Mouse (Mus musculus) forebrain, embryonic 11.5 days (tissue): ENCODE measurements around the gene Gck. TPM values are rescaled to one million over a fixed set of nuclear protein-coding genes. Genes with fewer than 3 reads are reported as not detected.
A peak's percentile ranks its signal among the peaks of the same experiment; 100 is the strongest.

ENCODE experiments used
- ATAC-seq: fragments of 200-750 bp; cut with Nextera tagmentation; replicated peaks from 2 replicates; pipeline ENCODE4 v1.8.0; 2017; ENCODE audit warnings: moderate TSS enrichment; ENCODE audit not compliant: low FRiP score
- DNase-seq: peaks from one replicate; pipeline ENCODE4 v3.0.0-alpha.2; 2017; ENCODE audit warnings: low spot score
- H3K27ac ChIP-seq: fragments of 300-500 bp; sonication (generic); 2 replicates; pipeline ENCODE4 v1.5.1; 2014; ENCODE audit warnings: low read depth, low read length
- H3K27me3 ChIP-seq: fragments of 300-500 bp; sonication (generic); 2 replicates; pipeline ENCODE4 v1.6.1; 2014; ENCODE audit warnings: mild to moderate bottlenecking, low read length, mixed read lengths; ENCODE audit not compliant: control insufficient read depth, insufficient read depth
- H3K36me3 ChIP-seq: fragments of 300-500 bp; sonication (generic); 2 replicates; pipeline ENCODE4 v1.6.1; 2014; ENCODE audit warnings: mild to moderate bottlenecking, low read length, moderate library complexity, mixed read lengths; ENCODE audit not compliant: control insufficient read depth, insufficient read depth
- H3K4me1 ChIP-seq: fragments of 300-500 bp; sonication (generic); replicated peaks from 2 replicates; pipeline ENCODE4 v1.6.1; 2014; ENCODE audit warnings: low read length, mixed read lengths; ENCODE audit not compliant: control insufficient read depth, insufficient read depth
- H3K4me2 ChIP-seq: fragments of 300-500 bp; sonication (generic); 2 replicates; pipeline ENCODE4 v1.6.1; 2014; ENCODE audit warnings: low read depth, mild to moderate bottlenecking, low read length, moderate library complexity, mixed read lengths; ENCODE audit not compliant: severe bottlenecking
- H3K4me3 ChIP-seq: fragments of 300-500 bp; sonication (generic); 2 replicates; pipeline ENCODE4 v1.5.1; 2014; ENCODE audit warnings: low read depth, low read length
- H3K9ac ChIP-seq: fragments of 300-500 bp; sonication (generic); 2 replicates; pipeline ENCODE4 v1.6.1; 2014; ENCODE audit warnings: low read length
- H3K9me3 ChIP-seq: fragments of 300-500 bp; sonication (generic); 2 replicates; pipeline ENCODE4 v1.6.1; 2016; ENCODE audit warnings: low read length, mixed read lengths; ENCODE audit not compliant: control insufficient read depth
- WGBS: fragments of 180-500 bp; shearing (Covaris S2); extraction: QIAGEN DNeasy Blood & Tissue Kit; methylation state at CpG from one replicate; pipeline ENCODE4 v1.1.7; 2014; 5-methylcytosine and 5-hydroxymethylcytosine counted together
- polyA plus RNA-seq: library from polyadenylated mRNA; unstranded; fragments of >200 nt; fragmentation: Nextera tagmentation; extraction: Ambion mirVana; gene quantifications from 2 replicates; pipeline ENCODE4 v1.2.1, GENCODE M21; 2014

The Gck gene
- polyA plus RNA-seq, 1 experiment from 2014 or later = 1.8 TPM

DNA sequence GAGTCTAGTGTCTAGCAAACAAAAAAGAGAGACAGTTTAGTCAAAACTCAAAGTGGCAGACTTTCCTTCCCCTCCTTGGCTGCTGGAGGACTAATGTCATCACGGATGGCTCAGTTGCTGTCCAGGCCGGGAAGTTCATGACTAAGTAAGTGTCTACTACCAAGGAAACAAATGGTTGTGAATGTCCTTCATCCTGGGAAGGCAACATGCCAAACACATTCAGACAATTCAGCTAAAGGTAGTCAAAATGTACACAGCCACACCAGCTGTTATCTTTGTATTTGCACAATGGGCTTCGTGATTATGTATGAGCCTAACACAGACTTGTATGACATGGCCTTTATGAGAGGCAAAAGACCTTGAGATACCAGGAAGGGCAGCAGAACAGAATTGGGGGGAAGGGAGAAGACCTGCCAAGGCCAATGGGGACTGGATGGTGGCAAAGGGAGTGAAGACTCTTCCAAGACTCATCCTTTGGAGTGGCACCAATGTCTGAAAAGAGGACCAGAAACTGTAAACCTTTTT lies 23.1 kb downstream of the Gck start:
- Histone ChIP-seq H3K27me3 (no peaks in the 10 kb centered on the region), H3K9ac (no peak overlapping the region), H3K9me3 (no peaks in the 10 kb centered on the region), H3K36me3 (no peaks in the 10 kb centered on the region), H3K4me1 (no peaks in the 10 kb centered on the region), H3K27ac (no peak overlapping the region), H3K4me2 (no peak overlapping the region), H3K4me3 (no peak overlapping the region)
- 89% methylated on average over 3 of the region's 3 CpGs for WGBS
- ATAC-seq = no peak
- no peak for DNase-seq

DNA sequence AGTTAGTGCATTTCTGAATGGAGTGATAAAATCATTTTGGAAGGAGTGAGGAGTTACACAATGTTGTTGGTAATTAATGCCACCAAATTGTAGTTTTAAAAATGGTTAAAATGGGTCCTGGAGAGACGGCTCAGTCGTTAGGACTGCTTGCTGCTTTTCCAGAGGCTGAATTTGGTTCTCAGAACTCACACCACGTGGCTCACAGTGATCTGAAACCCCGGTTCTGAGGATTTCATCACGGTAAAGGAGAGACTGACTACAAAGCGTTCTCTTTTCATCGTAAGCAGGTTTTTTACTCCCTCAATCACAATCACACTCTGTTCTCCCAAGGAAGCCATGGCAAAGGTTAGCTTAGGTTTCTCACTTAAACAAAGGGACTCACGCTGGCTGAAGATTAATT lies 25.2 kb downstream of the Gck start:
- Histone ChIP-seq H3K36me3 (no peaks in the 10 kb centered on the region), H3K4me3 (no peak overlapping the region), H3K9me3 (no peaks in the 10 kb centered on the region), H3K27me3 (no peaks in the 10 kb centered on the region), H3K9ac (no peak overlapping the region), H3K4me2 (no peak overlapping the region), H3K4me1 (no peaks in the 10 kb centered on the region), H3K27ac (no peak overlapping the region)
- WGBS = 62% methylated on average over 8 of the region's 8 CpGs
- ATAC-seq (no peak), DNase-seq (peak; percentile 0)

DNA sequence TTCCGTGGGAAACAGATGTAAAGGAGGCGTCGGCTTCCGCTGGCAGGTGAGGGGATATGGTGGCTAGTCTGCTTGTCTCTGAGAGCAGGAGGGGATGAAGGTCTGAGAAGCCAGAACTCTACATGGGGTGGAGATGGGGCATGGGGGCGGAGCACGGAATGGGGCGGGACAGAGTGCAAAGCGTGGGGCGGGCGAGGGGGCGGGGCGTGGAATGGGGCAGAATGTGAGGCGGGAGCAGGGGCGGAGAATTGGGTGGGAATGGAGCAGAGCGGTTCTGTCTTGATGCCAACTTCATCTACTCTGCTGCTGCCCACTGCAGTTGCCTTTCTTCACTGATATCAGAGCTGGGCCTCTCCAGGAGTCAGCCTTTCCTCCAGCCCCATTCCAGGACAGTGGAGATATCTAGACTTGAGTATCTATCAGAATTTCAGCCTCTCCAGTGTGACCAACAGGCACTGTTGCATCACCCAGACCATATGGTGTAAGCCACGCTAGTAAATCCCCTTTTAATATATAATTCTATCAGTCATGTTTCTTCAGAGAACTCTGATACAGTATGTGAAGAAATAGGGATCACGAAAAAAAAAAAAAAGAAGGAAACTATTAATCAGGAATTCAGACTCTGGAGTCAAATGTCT lies 29.4 kb downstream of the Gck start:
- DNase-seq = peak; percentile 46
- Histone ChIP-seq H3K27ac (no peak overlapping the region), H3K9ac (no peak overlapping the region), H3K27me3 (no peaks in the 10 kb centered on the region), H3K4me3 (no peak overlapping the region), H3K9me3 (no peaks in the 10 kb centered on the region), H3K36me3 (no peaks in the 10 kb centered on the region), H3K4me1 (no peaks in the 10 kb centered on the region), H3K4me2 (no peak overlapping the region)
- WGBS = 42% methylated on average over 17 of the region's 17 CpGs
- ATAC-seq = no peak

DNA sequence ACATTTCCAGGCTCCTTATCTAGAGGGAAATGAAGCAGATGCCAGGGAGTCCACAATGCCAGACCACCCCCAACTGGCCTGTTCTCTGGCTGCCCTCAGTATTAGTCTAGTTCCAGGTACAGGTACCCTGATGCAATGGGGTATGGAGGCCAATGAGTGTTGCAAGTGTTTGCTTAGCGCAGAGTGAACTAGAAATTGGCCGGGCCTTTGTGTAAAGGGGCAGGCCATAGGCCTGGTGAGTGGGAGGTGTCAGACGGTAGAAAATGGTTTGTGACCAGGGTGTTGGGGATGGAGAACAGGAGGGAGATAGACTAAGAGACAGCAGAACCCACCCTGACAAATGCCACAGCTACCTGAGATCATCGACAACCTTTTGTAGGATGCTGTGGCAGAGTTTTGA lies 30.3 kb downstream of the Gck start:
- H3K36me3 ChIP-seq = no peaks in the 10 kb centered on the region
- H3K27me3 ChIP-seq = no peaks in the 10 kb centered on the region
- DNase-seq (peak; percentile 20), ATAC-seq (no peak)
- no peaks in the 10 kb centered on the region for H3K9me3 ChIP-seq
- no peak overlapping the region for H3K4me2 ChIP-seq
- 91% methylated on average over 4 of the region's 4 CpGs for WGBS
- no peak overlapping the region for H3K27ac ChIP-seq
- no peaks in the 10 kb centered on the region for H3K4me1 ChIP-seq
- no peak overlapping the region for H3K9ac ChIP-seq
- H3K4me3 ChIP-seq = no peak overlapping the region

DNA sequence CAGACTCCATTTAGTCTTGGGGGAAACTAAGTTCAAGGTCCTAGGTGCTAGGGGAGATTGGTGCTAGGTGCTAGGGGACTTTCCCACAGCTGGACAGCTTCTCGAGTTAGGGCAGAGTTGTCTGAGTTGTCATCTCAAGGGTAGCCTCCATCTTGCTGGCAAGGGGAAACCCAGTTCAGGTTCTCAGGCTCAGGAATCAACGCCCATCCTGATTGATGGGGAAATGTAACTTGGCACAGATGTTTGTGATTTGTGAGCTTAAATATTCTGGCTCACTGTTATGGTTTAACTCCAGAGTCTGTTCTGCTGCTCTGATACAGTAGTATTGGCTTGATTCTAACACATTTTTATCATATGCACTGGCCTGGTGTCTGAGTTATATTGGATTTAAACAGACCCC lies 31.8 kb downstream of the Gck start:
- Histone ChIP-seq H3K36me3 (no peaks in the 10 kb centered on the region), H3K27ac (no peak overlapping the region), H3K4me1 (no peaks in the 10 kb centered on the region), H3K4me3 (no peak overlapping the region), H3K4me2 (no peak overlapping the region), H3K9ac (no peak overlapping the region), H3K9me3 (no peaks in the 10 kb centered on the region), H3K27me3 (no peaks in the 10 kb centered on the region)
- WGBS = 77% methylated on average over 2 of the region's 2 CpGs
- DNase-seq (peak; percentile 4), ATAC-seq (no peak)

DNA sequence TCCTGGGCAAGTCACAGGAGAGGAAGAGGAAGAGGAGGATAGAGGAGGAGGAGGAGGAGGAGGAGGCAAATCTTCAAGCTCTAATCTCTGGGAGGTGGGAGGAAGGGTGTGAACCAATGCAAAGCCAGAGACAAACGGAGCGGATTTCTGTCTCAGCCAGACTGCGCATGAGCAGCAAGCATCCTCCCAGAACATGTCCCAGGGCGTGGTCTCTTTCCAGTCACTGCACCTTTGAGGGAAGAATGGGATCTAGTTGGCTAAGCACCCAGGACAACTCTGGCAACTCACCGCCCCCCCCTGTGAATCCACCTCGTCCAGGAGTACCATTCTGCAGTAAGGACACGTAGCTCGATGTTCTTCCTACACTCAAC lies 33.7 kb downstream of the Gck start:
- no peak for DNase-seq
- no peak for ATAC-seq
- H3K4me2 ChIP-seq = no peak overlapping the region

DNA sequence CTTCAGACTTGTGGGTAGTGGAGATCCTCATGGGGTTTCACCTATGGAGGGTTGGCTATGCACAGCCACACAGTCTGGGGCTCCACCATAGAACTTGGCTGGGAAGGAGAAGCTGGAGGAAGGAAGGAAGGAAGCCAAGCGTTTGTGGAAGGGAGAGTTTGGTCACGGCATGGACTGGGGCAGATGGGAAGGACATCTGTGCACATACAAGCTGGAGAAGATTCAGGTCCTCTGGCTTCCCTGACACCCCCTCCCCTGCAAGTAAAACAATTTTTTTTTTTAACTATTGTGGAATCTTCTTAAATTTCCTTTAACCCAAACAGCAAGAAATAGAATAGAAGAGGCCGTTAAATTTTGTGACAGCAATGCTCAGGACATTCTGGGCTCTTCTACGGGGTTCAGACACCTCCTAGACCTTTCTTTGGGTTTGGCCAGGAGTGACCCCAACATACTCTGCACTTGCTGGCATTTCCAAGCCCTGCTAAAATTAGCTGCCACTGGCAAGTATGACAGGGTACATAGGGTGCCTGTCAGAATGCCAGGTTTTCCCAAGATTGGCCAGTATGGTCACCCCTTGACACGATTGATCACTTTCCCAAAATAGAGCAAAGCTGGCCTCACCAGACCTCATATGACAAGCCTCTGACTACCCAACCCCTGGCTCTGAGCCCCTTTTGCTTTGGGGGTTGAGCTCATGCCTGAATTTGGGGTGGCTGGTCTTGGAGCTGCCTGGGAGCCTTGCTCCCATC lies 34.3 kb downstream of the Gck start:
- no peak for DNase-seq
- no peaks in the 10 kb centered on the region for H3K9me3 ChIP-seq

More for the DNA sequence above, 33.7 kb downstream of the Gck start:
- Histone ChIP-seq H3K27ac (no peak overlapping the region), H3K4me1 (no peaks in the 10 kb centered on the region), H3K4me3 (no peak overlapping the region), H3K9ac (no peak overlapping the region), H3K9me3 (no peaks in the 10 kb centered on the region), H3K36me3 (no peaks in the 10 kb centered on the region), H3K27me3 (no peaks in the 10 kb centered on the region)
- 79% methylated on average over 8 of the region's 8 CpGs for WGBS

DNA sequence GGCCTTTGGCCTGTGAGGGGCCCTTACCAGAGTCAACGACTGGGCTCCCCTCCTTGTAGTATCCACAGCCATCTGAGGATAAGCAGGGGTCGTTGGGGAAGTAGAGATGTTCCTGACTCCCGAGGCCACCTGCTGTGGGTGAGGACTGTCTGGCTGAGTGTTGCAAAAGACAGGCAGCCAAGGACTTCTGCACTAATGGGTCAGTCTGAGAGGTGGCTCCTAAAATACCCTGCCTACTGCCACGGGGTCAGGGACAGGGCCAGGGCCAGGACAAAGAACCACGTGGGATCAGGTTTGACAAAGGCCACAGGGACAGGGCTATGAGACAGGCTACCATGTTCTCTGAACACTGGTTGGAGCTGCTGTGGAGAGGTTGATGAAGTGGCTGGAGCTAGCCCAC lies 34.9 kb downstream of the Gck start:
- WGBS = 66% methylated on average over 5 of the region's 5 CpGs
- ATAC-seq (no peak), DNase-seq (no peak)
- H3K9me3 ChIP-seq = no peaks in the 10 kb centered on the region
- no peaks in the 10 kb centered on the region for H3K36me3 ChIP-seq
- H3K4me3 ChIP-seq = no peak overlapping the region
- no peak overlapping the region for H3K4me2 ChIP-seq
- H3K27ac ChIP-seq = no peak overlapping the region
- no peaks in the 10 kb centered on the region for H3K27me3 ChIP-seq
- H3K4me1 ChIP-seq = no peaks in the 10 kb centered on the region
- no peak overlapping the region for H3K9ac ChIP-seq

More for the DNA sequence above, 34.3 kb downstream of the Gck start:
- Histone ChIP-seq H3K27me3 (no peaks in the 10 kb centered on the region), H3K36me3 (no peaks in the 10 kb centered on the region), H3K4me1 (no peaks in the 10 kb centered on the region), H3K27ac (no peak overlapping the region), H3K9ac (no peak overlapping the region), H3K4me3 (no peak overlapping the region), H3K4me2 (no peak overlapping the region)
- no peak for ATAC-seq
- 88% methylated on average over 5 of the region's 5 CpGs for WGBS

DNA sequence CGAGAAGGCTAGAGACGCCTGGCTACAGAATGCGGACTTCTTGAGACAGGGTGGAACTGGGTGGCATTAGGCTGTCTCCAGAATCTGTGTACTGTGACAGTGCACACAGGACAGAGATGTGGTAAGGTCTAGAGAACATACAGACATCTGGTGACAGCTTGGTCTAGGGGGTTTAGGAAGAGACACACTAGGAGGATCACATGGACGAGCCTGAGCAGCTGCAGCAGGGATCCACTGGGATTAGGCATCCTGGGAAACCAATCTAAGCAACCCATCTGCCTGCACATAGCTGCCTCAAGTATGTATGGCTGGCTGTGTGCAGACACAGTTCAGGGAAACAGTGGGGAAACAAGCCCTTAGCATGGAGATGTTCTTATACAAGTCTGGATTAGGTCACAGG lies 35.9 kb downstream of the Gck start:
- no peaks in the 10 kb centered on the region for H3K9me3 ChIP-seq
- H3K27me3 ChIP-seq = no peaks in the 10 kb centered on the region
- H3K27ac ChIP-seq = no peak overlapping the region
- no peak for ATAC-seq
- H3K4me1 ChIP-seq = no peaks in the 10 kb centered on the region
- no peak overlapping the region for H3K9ac ChIP-seq
- 86% methylated on average over 4 of the region's 4 CpGs for WGBS
- no peak overlapping the region for H3K4me2 ChIP-seq
- no peak for DNase-seq
- H3K36me3 ChIP-seq = no peaks in the 10 kb centered on the region
- no peak overlapping the region for H3K4me3 ChIP-seq
